Mouse (Mus musculus) liver, adult 2 months (tissue): ENCODE data around the gene A030014E15Rik. TPM values are rescaled to one million over a fixed set of nuclear protein-coding genes. Genes with fewer than 3 reads are reported as not detected.

Experiments
- DNase-seq: peaks from one replicate; pipeline ENCODE4 v3.0.0-alpha.2; 2011; ENCODE audit warnings: low read depth, low spot score; ENCODE audit errors: extremely low read depth
- H3K27ac ChIP-seq: fragments of 200-500 bp; replicated peaks from 2 replicates; pipeline ENCODE4 v1.5.1; 2012; ENCODE audit warnings: low read depth, mild to moderate bottlenecking, control low read depth, inconsistent platforms, low read length; ENCODE audit not compliant: insufficient read depth
- H3K27me3 ChIP-seq: fragments of 200-500 bp; 2 replicates; pipeline ENCODE4 v1.6.1; 2012; ENCODE audit warnings: mild to moderate bottlenecking, moderate library complexity, low read length, inconsistent platforms; ENCODE audit not compliant: control insufficient read depth, insufficient read depth
- H3K36me3 ChIP-seq: fragments of 200-500 bp; 2 replicates; pipeline ENCODE4 v1.6.1; 2012; ENCODE audit warnings: low read length, inconsistent platforms; ENCODE audit not compliant: control insufficient read depth, insufficient read depth
- H3K4me1 ChIP-seq: fragments of 200-500 bp; 2 replicates; pipeline ENCODE4 v1.6.1; 2011; ENCODE audit warnings: low read length; ENCODE audit not compliant: control insufficient read depth, insufficient read depth
- H3K4me3 ChIP-seq: fragments of 200-500 bp; 2 replicates; pipeline ENCODE4 v1.5.1; 2011; ENCODE audit warnings: low read depth, mild to moderate bottlenecking, control low read depth, low read length, moderate library complexity; ENCODE audit not compliant: insufficient read depth
- H3K79me2 ChIP-seq: fragments of 200-500 bp; 2 replicates; pipeline ENCODE4 v1.6.1; 2012; ENCODE audit warnings: inconsistent platforms, mild to moderate bottlenecking, low read length, moderate library complexity; ENCODE audit not compliant: control insufficient read depth, insufficient read depth
- H3K9ac ChIP-seq: fragments of 200-500 bp; 2 replicates; pipeline ENCODE4 v1.6.1; 2012; ENCODE audit warnings: low read depth, mild to moderate bottlenecking, control low read depth, inconsistent platforms, low read length
- CTCF ChIP-seq: fragments of 200-500 bp; IDR thresholded peaks from 2 replicates; pipeline ENCODE4 v1.5.1; 2011; ENCODE audit warnings: low read depth, low read length, control low read depth
- POLR2A ChIP-seq: fragments of 200-500 bp; IDR thresholded peaks from 2 replicates; pipeline ENCODE4 v1.6.1; 2011; ENCODE audit warnings: low read length, control low read depth; ENCODE audit not compliant: insufficient read depth; ENCODE audit errors: extremely low read depth
- WGBS: fragments of 180-500 bp; shearing (Covaris S2); methylation state at CpG from one replicate; pipeline ENCODE4 v1.1.7; 2018; 5-methylcytosine and 5-hydroxymethylcytosine counted together
- polyA plus RNA-seq: library from polyadenylated mRNA; depleted of rRNA; stranded (reverse); fragments of >200 nt; gene quantifications from 2 replicates; pipeline ENCODE4 v1.2.3, GENCODE M21; 2012; rRNA removed
- total RNA-seq: library from RNA; depleted of rRNA; stranded (reverse); fragments of >200 nt; gene quantifications from 2 replicates; pipeline ENCODE4 v1.2.3, GENCODE M21; 2014; rRNA removed

The A030014E15Rik gene
- not detected in 2 replicates for total RNA-seq
- not detected in 2 replicates for polyA plus RNA-seq

GRCm38 (mm10) chr1:82924650-82925049 is at the start of gene A030014E15Rik:
Gene A030014E15Rik, plus strand, starts transcription at chr1:82924917.
- Histone ChIP-seq H3K4me3 (no peak within 1 kb of the TSS), H3K9ac (no peak within 1 kb of the TSS), H3K27ac (no peak within 1 kb of the TSS), H3K79me2 (no peaks in the 10 kb centered on the region), H3K27me3 (no peaks in the 10 kb centered on the region), H3K36me3 (no peaks in the 10 kb centered on the region), H3K4me1 (no peaks in the 10 kb centered on the region)
- TF ChIP-seq POLR2A (no peak), CTCF (no peak)
- peak; percentile 11 for DNase-seq
- 86% methylated on average over 6 of the region's 6 CpGs for WGBS

- Histone ChIP-seq H3K27ac (no peak overlapping the region), H3K36me3 (peaks cover 33% of the 10 kb centered on the region), H3K27me3 (no peaks in the 10 kb centered on the region), H3K4me3 (no peak overlapping the region), H3K9ac (no peak overlapping the region), H3K79me2 (no peaks in the 10 kb centered on the region), H3K4me1 (no peaks in the 10 kb centered on the region)
- TF ChIP-seq CTCF: no peak
- TF ChIP-seq POLR2A: no peak
- 79% methylated on average over 2 of the region's 2 CpGs for WGBS
- DNase-seq: no peak
Measured at GRCm38 (mm10) chr1:82879172-82879571, 45.5 kb upstream of the A030014E15Rik start.

GRCm38 (mm10) chr1:82880196-82880595 is 44.5 kb upstream of the A030014E15Rik start:
- WGBS: 95% methylated on average over 8 of the region's 8 CpGs
- Histone ChIP-seq H3K79me2 (no peaks in the 10 kb centered on the region), H3K4me1 (no peaks in the 10 kb centered on the region), H3K4me3 (no peak overlapping the region), H3K9ac (no peak overlapping the region), H3K27ac (no peak overlapping the region), H3K36me3 (peaks cover 32% of the 10 kb centered on the region), H3K27me3 (no peaks in the 10 kb centered on the region)
- TF ChIP-seq POLR2A (no peak), CTCF (no peak)
- DNase-seq: no peak

GRCm38 (mm10) chr1:82893269-82893668 is 31.4 kb upstream of the A030014E15Rik start:
- TF ChIP-seq CTCF (no peak), POLR2A (no peak)
- H3K79me2 ChIP-seq: no peaks in the 10 kb centered on the region
- no peaks in the 10 kb centered on the region for H3K4me1 ChIP-seq
- no peak overlapping the region for H3K9ac ChIP-seq
- no peak overlapping the region for H3K4me3 ChIP-seq
- WGBS: 90% methylated on average over 7 of the region's 7 CpGs
- no peak for DNase-seq
- H3K27me3 ChIP-seq: no peaks in the 10 kb centered on the region
- no peak overlapping the region for H3K27ac ChIP-seq
- H3K36me3 ChIP-seq: peaks cover 32% of the 10 kb centered on the region

GRCm38 (mm10) chr1:82900567-82900966 is 24.1 kb upstream of the A030014E15Rik start:
- Histone ChIP-seq H3K36me3 (peaks cover 16% of the 10 kb centered on the region), H3K9ac (no peak overlapping the region), H3K4me3 (no peak overlapping the region), H3K4me1 (no peaks in the 10 kb centered on the region), H3K27me3 (no peaks in the 10 kb centered on the region), H3K79me2 (no peaks in the 10 kb centered on the region), H3K27ac (no peak overlapping the region)
- no peak for DNase-seq
- WGBS: 97% methylated on average over 1 of the region's 1 CpGs
- no peak for TF ChIP-seq CTCF
- no peak for TF ChIP-seq POLR2A

- no peak for DNase-seq
- no peak overlapping the region for H3K9ac ChIP-seq
- H3K4me3 ChIP-seq: no peak overlapping the region
- H3K36me3 ChIP-seq: peaks cover 15% of the 10 kb centered on the region
- no peaks in the 10 kb centered on the region for H3K4me1 ChIP-seq
- H3K79me2 ChIP-seq: no peaks in the 10 kb centered on the region
- 94% methylated on average over 3 of the region's 3 CpGs for WGBS
- no peak for TF ChIP-seq POLR2A
- TF ChIP-seq CTCF: no peak
- H3K27me3 ChIP-seq: no peaks in the 10 kb centered on the region
- H3K27ac ChIP-seq: no peak overlapping the region
Measured at GRCm38 (mm10) chr1:82901201-82901600, 23.5 kb upstream of the A030014E15Rik start.
